Mouse (Mus musculus): ENCODE measurements around the gene Card10.

The Card10 gene

GRCm38 (mm10) chr15:78772856-78773255, 30.0 kb downstream of the Card10 start:
- in situ Hi-C loops (cut with MboI), result no loop called here

GRCm38 (mm10) chr15:78772368-78772763, 30.5 kb downstream of the Card10 start:
- in situ Hi-C loops (cut with MboI), result no loop called here

- in situ Hi-C loops (cut with MboI), result no loop called here
Observed at GRCm38 (mm10) chr15:78771531-78772367, 31.1 kb downstream of the Card10 start.

- in situ Hi-C loops (cut with MboI), result no loop called here
Observed at GRCm38 (mm10) chr15:78770983-78771355, 31.9 kb downstream of the Card10 start.

- in situ Hi-C loops (cut with MboI), result no loop called here
Observed at GRCm38 (mm10) chr15:78770234-78770982, 32.4 kb downstream of the Card10 start.

- in situ Hi-C loops (cut with MboI), result no loop called here
Observed at GRCm38 (mm10) chr15:78769064-78769463, 33.8 kb downstream of the Card10 start.

GRCm38 (mm10) chr15:78763704-78764103, 39.1 kb downstream of the Card10 start:
- in situ Hi-C loops (cut with MboI), result no loop called here

- in situ Hi-C loops (cut with MboI), result no loop called here
Observed at GRCm38 (mm10) chr15:78763210-78763609, 39.6 kb downstream of the Card10 start.

GRCm38 (mm10) chr15:78761112-78761511, 41.7 kb downstream of the Card10 start:
- in situ Hi-C loops (cut with MboI), result no loop called here

- in situ Hi-C loops (cut with MboI), result no loop called here
Observed at GRCm38 (mm10) chr15:78758132-78758531, 44.7 kb downstream of the Card10 start.

- in situ Hi-C loops (cut with MboI), result no loop called here
Observed at GRCm38 (mm10) chr15:78755966-78756725, 46.7 kb downstream of the Card10 start.

- in situ Hi-C loops (cut with MboI), result no loop called here
Observed at GRCm38 (mm10) chr15:78755226-78755625, 47.6 kb downstream of the Card10 start.

GRCm38 (mm10) chr15:78754144-78754543, 48.7 kb downstream of the Card10 start:
- in situ Hi-C loops (cut with MboI), result no loop called here

GRCm38 (mm10) chr15:78752991-78753390, 49.9 kb downstream of the Card10 start:
- in situ Hi-C loops (cut with MboI), result no loop called here

GRCm38 (mm10) chr15:78750608-78751350, 52.1 kb downstream of the Card10 start:
- in situ Hi-C loops (cut with MboI), result no loop called here

GRCm38 (mm10) chr15:78749855-78750254, 53.0 kb downstream of the Card10 start:
- in situ Hi-C loops (cut with MboI), result no loop called here

- in situ Hi-C loops (cut with MboI), result no loop called here
Observed at GRCm38 (mm10) chr15:78744206-78744605, 58.6 kb downstream of the Card10 start.

- in situ Hi-C loops (cut with MboI), result no loop called here
Observed at GRCm38 (mm10) chr15:78742831-78743230, 60.0 kb downstream of the Card10 start.

- in situ Hi-C loops (cut with MboI), result no loop called here
Observed at GRCm38 (mm10) chr15:78740662-78741061, 62.2 kb downstream of the Card10 start.

GRCm38 (mm10) chr15:78737146-78737545, 65.7 kb downstream of the Card10 start:
- in situ Hi-C loops (cut with MboI), result no loop called here

- in situ Hi-C loops (cut with MboI), result no loop called here
Observed at GRCm38 (mm10) chr15:78736681-78737100, 66.2 kb downstream of the Card10 start.

GRCm38 (mm10) chr15:78736181-78736579, 66.7 kb downstream of the Card10 start:
- in situ Hi-C loops (cut with MboI), result no loop called here
